In genomic region chr9:50244982-50245671, GRCm38 (mm10) we compare ENCODE assay signal across 10 mouse cellular contexts.
DNase-seq lines count a peak whose midpoint lies in the region; ATAC-seq and TF ChIP-seq lines count a peak whose summit lies in the region.
"Had no signal": no experiment of that assay in that cellular context is flagged by ENCODE, and none has a peak within 500 bp of the region (broad histone marks: within the 10 kb centered on the region; RNA-seq: fewer than 3 reads in every experiment).

No protein-coding gene starts in this region.

- H3K4me1 ChIP-seq in intestine, embryonic 15.5 days (replicated peaks): 0 out of 2 replicates have a peak, but pooled peaks cover 6% of the 10 kb centered on the region
- H3K4me1 ChIP-seq in intestine, postnatal 0 days (replicated peaks; ENCODE audit: control insufficient read depth, insufficient read depth, low read length): no peaks in the 10 kb centered on the region
- H3K4me1 ChIP-seq in embryonic facial prominence, embryonic 14.5 days (ENCODE audit: control insufficient read depth, insufficient read depth, low read length): no peaks in the 10 kb centered on the region
- H3K4me1 ChIP-seq in hindbrain, embryonic 14.5 days (replicated peaks; ENCODE audit: control insufficient read depth, insufficient read depth, low read length): peaks cover 27% of the 10 kb centered on the region
- peaks cover 45% of the 10 kb centered on the region for H3K4me1 ChIP-seq in neural tube, embryonic 13.5 days (replicated peaks)

- no peak overlapping the region for H3K27ac ChIP-seq in intestine, embryonic 15.5 days
- H3K27ac ChIP-seq in intestine, postnatal 0 days (ENCODE audit: low read depth, low read length): no peak overlapping the region
- no peak overlapping the region for H3K27ac ChIP-seq in embryonic facial prominence, embryonic 14.5 days (replicated peaks; ENCODE audit: low read depth, low read length)
- peak overlapping the region; percentile 84 for H3K27ac ChIP-seq in hindbrain, embryonic 14.5 days
- peak overlapping the region; percentile 70 for H3K27ac ChIP-seq in neural tube, embryonic 13.5 days (replicated peaks)
- H3K27ac ChIP-seq: limb, embryonic 12.5 days had no signal

- no peaks in the 10 kb centered on the region for H3K9me3 ChIP-seq in intestine, embryonic 15.5 days
- no peaks in the 10 kb centered on the region for H3K9me3 ChIP-seq in intestine, postnatal 0 days (ENCODE audit: control insufficient read depth)
- no peaks in the 10 kb centered on the region for H3K9me3 ChIP-seq in embryonic facial prominence, embryonic 14.5 days (ENCODE audit: control insufficient read depth, low read length)
- H3K9me3 ChIP-seq in hindbrain, embryonic 14.5 days (ENCODE audit: control insufficient read depth, low read length): no peaks in the 10 kb centered on the region
- no peaks in the 10 kb centered on the region for H3K9me3 ChIP-seq in neural tube, embryonic 13.5 days
- H3K9me3 ChIP-seq: limb, embryonic 12.5 days had no signal

- no peak overlapping the region for H3K4me2 ChIP-seq in intestine, embryonic 15.5 days (replicated peaks)
- no peak overlapping the region for H3K4me2 ChIP-seq in intestine, postnatal 0 days (replicated peaks; ENCODE audit: low read depth)
- no peak overlapping the region for H3K4me2 ChIP-seq in embryonic facial prominence, embryonic 14.5 days (ENCODE audit: low read depth, low read length)
- H3K4me2 ChIP-seq in hindbrain, embryonic 14.5 days (replicated peaks): no peak overlapping the region
- no peak overlapping the region for H3K4me2 ChIP-seq in neural tube, embryonic 13.5 days
- H3K4me2 ChIP-seq: limb, embryonic 12.5 days had no signal

- no peak overlapping the region for H3K9ac ChIP-seq in intestine, embryonic 15.5 days
- H3K9ac ChIP-seq in intestine, postnatal 0 days (ENCODE audit: low read depth, low read length): no peak overlapping the region
- H3K9ac ChIP-seq in embryonic facial prominence, embryonic 14.5 days (ENCODE audit: low read depth, low read length): no peak overlapping the region
- no peak overlapping the region for H3K9ac ChIP-seq in hindbrain, embryonic 14.5 days
- no peak overlapping the region for H3K9ac ChIP-seq in neural tube, embryonic 13.5 days
- H3K9ac ChIP-seq: limb, embryonic 12.5 days had no signal

- 42% methylated on average over 5 of the region's 5 CpGs for WGBS in intestine, embryonic 15.5 days
- whole genome bisulfite sequencing in intestine, postnatal 0 days: 33% methylated on average over 5 of the region's 5 CpGs
- WGBS in embryonic facial prominence, embryonic 14.5 days: 61% methylated on average over 5 of the region's 5 CpGs
- WGBS in hindbrain, embryonic 14.5 days: 15% methylated on average over 5 of the region's 5 CpGs
- 25% methylated on average over 5 of the region's 5 CpGs for WGBS in neural tube, embryonic 13.5 days

- no peaks in the 10 kb centered on the region for H3K27me3 ChIP-seq in intestine, embryonic 15.5 days (replicated peaks)
- H3K27me3 ChIP-seq in intestine, postnatal 0 days (replicated peaks; ENCODE audit: control insufficient read depth, insufficient read depth, low read length): no peaks in the 10 kb centered on the region
- no peaks in the 10 kb centered on the region for H3K27me3 ChIP-seq in embryonic facial prominence, embryonic 14.5 days (replicated peaks; ENCODE audit: control insufficient read depth, insufficient read depth, low read length)
- H3K27me3 ChIP-seq in hindbrain, embryonic 14.5 days (ENCODE audit: control insufficient read depth, insufficient read depth, low read length): no peaks in the 10 kb centered on the region
- no peaks in the 10 kb centered on the region for H3K27me3 ChIP-seq in neural tube, embryonic 13.5 days
- H3K27me3 ChIP-seq: limb, embryonic 12.5 days had no signal

- peak; percentile 49 for ATAC-seq in intestine, embryonic 15.5 days
- ATAC-seq in intestine, postnatal 0 days: no peak
- peak; percentile 76; the same call in 1 of the 2 replicates for ATAC-seq in embryonic facial prominence, embryonic 14.5 days (ENCODE audit: low read depth)
- peak; percentile 93 for ATAC-seq in hindbrain, embryonic 14.5 days (ENCODE audit: low FRiP score)
- ATAC-seq in neural tube, embryonic 13.5 days (ENCODE audit: low read depth): peak; percentile 94
- ATAC-seq in frontal cortex, adult (ENCODE audit: low TSS enrichment): no peak

- no peak overlapping the region for H3K4me3 ChIP-seq in intestine, embryonic 15.5 days (replicated peaks)
- H3K4me3 ChIP-seq in intestine, postnatal 0 days (ENCODE audit: low read depth, low read length): no peak overlapping the region
- no peak overlapping the region for H3K4me3 ChIP-seq in embryonic facial prominence, embryonic 14.5 days (ENCODE audit: low read depth, low read length)
- H3K4me3 ChIP-seq in hindbrain, embryonic 14.5 days (replicated peaks; ENCODE audit: low read length): no peak overlapping the region
- H3K4me3 ChIP-seq in neural tube, embryonic 13.5 days: no peak overlapping the region
- H3K4me3 ChIP-seq: limb, embryonic 12.5 days had no signal

- peak; percentile 70 for DNase-seq in embryonic facial prominence, embryonic 14.5 days (ENCODE audit: low spot score)
- peak; percentile 81 for DNase-seq in hindbrain, embryonic 14.5 days (ENCODE audit: low spot score)
- no peak for DNase-seq in urinary bladder, postnatal 25 days (ENCODE audit: low spot score)
- no peak for DNase-seq in cerebellum, adult 8-10 months
- DNase-seq: lung, postnatal 14 days had no signal

- TF ChIP-seq CTCF in intestine, postnatal 0 days (IDR thresholded peaks at IDR 0.05; ENCODE audit: low read depth): no peak

- H3K36me3 ChIP-seq in intestine, embryonic 15.5 days: no peaks in the 10 kb centered on the region
- no peaks in the 10 kb centered on the region for H3K36me3 ChIP-seq in intestine, postnatal 0 days (ENCODE audit: control insufficient read depth, insufficient read depth)
- H3K36me3 ChIP-seq in embryonic facial prominence, embryonic 14.5 days (ENCODE audit: control insufficient read depth, insufficient read depth, low read length): no peaks in the 10 kb centered on the region
- H3K36me3 ChIP-seq in hindbrain, embryonic 14.5 days (replicated peaks; ENCODE audit: control insufficient read depth, insufficient read depth): no peaks in the 10 kb centered on the region
- no peaks in the 10 kb centered on the region for H3K36me3 ChIP-seq in neural tube, embryonic 13.5 days
- H3K36me3 ChIP-seq: limb, embryonic 12.5 days had no signal

Comparison
In these comparisons a context has a peak if more than half of its experiments do, and no peak if none do; other contexts are left out.
1. ATAC-seq: peak in intestine, embryonic 15.5 days (single experiment), embryonic facial prominence, embryonic 14.5 days (single experiment), hindbrain, embryonic 14.5 days (single experiment) and neural tube, embryonic 13.5 days (single experiment); none in intestine, postnatal 0 days (single experiment) and frontal cortex, adult (single experiment).
2. H3K27ac ChIP-seq: peak in hindbrain, embryonic 14.5 days (single experiment) and neural tube, embryonic 13.5 days (single experiment); none in intestine, embryonic 15.5 days (single experiment), intestine, postnatal 0 days (single experiment) and embryonic facial prominence, embryonic 14.5 days (single experiment).
3. DNase-seq: peak in embryonic facial prominence, embryonic 14.5 days (single experiment) and hindbrain, embryonic 14.5 days (single experiment); none in urinary bladder, postnatal 25 days (single experiment) and cerebellum, adult 8-10 months (single experiment).